Mouse (Mus musculus) CH12.LX (cell line): ENCODE data around the gene Zbtb46.
"Not testable (repeated sequence)": the region's sequence is repeated elsewhere in the genome, so short reads cannot be mapped to it uniquely, and the experiment has no call there.

Source experiments
- CHD2 ChIP-seq: IDR thresholded peaks from 2 replicates; pipeline ENCODE4 v1.6.1; 2011; ENCODE audit warnings: low read length, improper control_type of control experiment
- CTCF ChIP-seq, 2 experiments: IDR thresholded peaks in 1 of 2; conservative IDR thresholded peaks in 1 of 2; 2 replicates each; pipeline ENCODE4 v1.5.1; 2011 to 2012; ENCODE audit warnings: low read depth in 2 of 2, low read length in 2 of 2, improper control_type of control experiment in 1 of 2, inconsistent platforms in 1 of 2, mild to moderate bottlenecking in 1 of 2, moderate library complexity in 1 of 2
- HCFC1 ChIP-seq: IDR thresholded peaks from 2 replicates; pipeline ENCODE4 v1.6.1; 2012; ENCODE audit warnings: low read depth, mild to moderate bottlenecking, inconsistent platforms, low read length, improper control_type of control experiment
- POLR2A ChIP-seq: IDR thresholded peaks from 2 replicates; pipeline ENCODE4 v1.6.1; 2011; ENCODE audit warnings: low read depth, mild to moderate bottlenecking, improper control_type of control experiment, low read length
- USF2 ChIP-seq: conservative IDR thresholded peaks from 2 replicates; pipeline ENCODE4 v1.6.1; 2011; ENCODE audit warnings: low read depth, low read length, improper control_type of control experiment

DNA sequence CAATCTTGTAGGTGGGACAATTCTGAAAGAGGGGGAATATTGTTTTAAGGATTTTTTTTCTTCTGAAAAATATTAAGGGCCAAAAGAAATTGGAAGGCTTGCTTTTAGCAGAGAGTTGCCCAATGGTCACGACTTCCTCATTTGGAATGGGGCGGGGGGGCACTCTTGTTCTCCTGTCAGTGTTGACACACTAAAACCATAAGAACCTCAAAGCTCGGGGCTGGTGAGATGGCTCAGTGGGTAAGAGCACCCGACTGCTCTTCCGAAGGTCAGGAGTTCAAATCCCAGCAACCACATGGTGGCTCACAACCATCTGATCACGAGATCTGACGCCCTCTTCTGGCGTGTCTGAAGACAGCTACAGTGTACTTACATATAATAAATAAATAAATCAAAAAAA is 36.6 kb upstream of the Zbtb46 start:
- not testable (repeated sequence) for TF ChIP-seq CHD2; HCFC1; POLR2A; USF2; CTCF (conservative IDR thresholded peaks at IDR 0.05 in 1 of 2, IDR thresholded peaks at IDR 0.05 in 1 of 2; ENCODE audit: low read depth in 2 of 2, low read length in 2 of 2)
